In the genomic region with DNA sequence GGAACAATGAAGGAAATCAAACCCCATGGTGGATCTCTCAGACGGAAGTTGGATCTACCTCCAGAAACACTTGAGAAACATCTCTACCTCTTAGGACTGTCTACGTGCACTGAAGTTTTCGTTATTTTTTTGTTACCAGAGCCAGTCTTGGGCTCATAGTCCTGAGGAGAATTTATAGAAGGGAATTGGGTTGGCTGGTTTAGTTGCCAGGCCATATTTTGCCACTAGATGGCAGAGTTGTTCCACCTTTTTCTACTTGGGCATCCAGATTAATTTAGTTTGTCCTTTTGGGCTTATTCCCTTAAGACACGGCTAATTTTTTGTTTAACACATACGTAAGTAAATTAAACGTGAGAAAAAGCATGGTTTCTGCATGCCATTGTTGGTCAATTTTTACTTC, we compare ENCODE assay signal across 7 mouse cellular contexts. TPM values are rescaled to one million over a fixed set of nuclear protein-coding genes. Genes with fewer than 3 reads are reported as not detected.
DNase-seq lines count a peak whose midpoint lies in the region; ATAC-seq and TF ChIP-seq lines count a peak whose summit lies in the region.

No protein-coding gene starts in this region.

- ATAC-seq in limb, embryonic 14.5 days (ENCODE audit: low FRiP score, low read depth), result no peak

- H3K27me3 ChIP-seq in limb, embryonic 14.5 days (ENCODE audit: control insufficient read depth, insufficient read depth, low read length), result no peaks in the 10 kb centered on the region

- 30% methylated on average over 6 of the region's 6 CpGs for WGBS in limb, embryonic 14.5 days

- no peak overlapping the region for H3K27ac ChIP-seq in limb, embryonic 14.5 days (replicated peaks; ENCODE audit: low read depth, low read length)

- no peak for TF ChIP-seq POLR2A in limb, embryonic 14.5 days (IDR thresholded peaks at IDR 0.05; ENCODE audit: borderline replicate concordance, extremely low read depth, insufficient read depth, insufficient read length)

- no peaks in the 10 kb centered on the region for H3K9me3 ChIP-seq in limb, embryonic 14.5 days (ENCODE audit: control insufficient read depth, low read length)

- H3K4me2 ChIP-seq in limb, embryonic 14.5 days (replicated peaks; ENCODE audit: low read depth, low read length, severe bottlenecking), result no peak overlapping the region

- H3K36me3 ChIP-seq in limb, embryonic 14.5 days (ENCODE audit: control insufficient read depth, insufficient read depth, low read length), result no peaks in the 10 kb centered on the region

- DNase-seq in CD4-positive helper T cell, adult 2 months (ENCODE audit: low read depth, low spot score), result peak; percentile 32
- peak; percentile 75 for DNase-seq in Muller cell, postnatal 12 days (ENCODE audit: inconsistent ontology term)
- DNase-seq in cerebellum, adult 9-10 months, result peak; percentile 61
- DNase-seq in frontal cortex, adult 2 months (ENCODE audit: extremely low spot score in 1 of 2, low spot score in 1 of 2), result peak; percentile 38 to 89
- DNase-seq in kidney, adult 8-10 months, result peak; percentile 70 to 83
- DNase-seq in limb, embryonic 14.5 days (ENCODE audit: low spot score), result peak; percentile 72
- DNase-seq in retina, adult 2 months (ENCODE audit: low read depth, low spot score), result peak; percentile 39

- H3K4me3 ChIP-seq in limb, embryonic 14.5 days (replicated peaks; ENCODE audit: low read length), result no peak overlapping the region

- peaks cover 8% of the 10 kb centered on the region; the same call in 1 of the 2 replicates for H3K4me1 ChIP-seq in limb, embryonic 14.5 days (ENCODE audit: control insufficient read depth, insufficient read depth, low read length)

- no peak overlapping the region for H3K9ac ChIP-seq in limb, embryonic 14.5 days (ENCODE audit: low read depth, low read length, severe bottlenecking)

RNA-seq across cellular contexts. Expression of a gene that starts 37.1 kb away (rescaled TPM):
- polyA plus RNA-seq in frontal cortex, adult 2 months (2012; rRNA removed), result 23.7 and 23.8 TPM in 2 replicates
- 4.4 and 4.7 TPM in 2 replicates for polyA plus RNA-seq in limb, embryonic 14.5 days (2012; rRNA removed)
- 15.1 and 15.7 TPM in 2 replicates for polyA plus RNA-seq in limb, embryonic 14.5 days (2014; fragmentation: Nextera tagmentation; extraction: Ambion mirVana)
